Mouse (Mus musculus): Measurements from ENCODE around the gene Yipf2. TPM values are rescaled to one million over a fixed set of nuclear protein-coding genes. Genes with fewer than 3 reads are reported as not detected.
A peak's percentile ranks its signal among the peaks of the same experiment; 100 is the strongest.
"Not testable (repeated sequence)": the region's sequence is repeated elsewhere in the genome, so short reads cannot be mapped to it uniquely, and the experiment has no call there.

Gene Yipf2
- polyA plus RNA-seq, 1 experiment, result 5.0 TPM

- TF ChIP-seq POLR2A (IDR thresholded peaks at IDR 0.05; ENCODE audit: borderline replicate concordance, control insufficient read depth, low read depth, low read length), result no peak
- no peak for TF ChIP-seq CTCF (IDR thresholded peaks at IDR 0.05; ENCODE audit: control insufficient read depth, insufficient read depth, low read length)
- Histone ChIP-seq H3K27ac (ENCODE audit: control insufficient read depth, insufficient read depth, low read depth, low read length, poor library complexity) (no peak overlapping the region), H3K4me3 (replicated peaks; ENCODE audit: control insufficient read depth, low read depth, low read length) (no peak overlapping the region), H3K4me1 (ENCODE audit: control insufficient read depth, insufficient read depth, low read length) (peaks cover 6% of the 10 kb centered on the region)
- 18% methylated on average over 1 of the region's 1 CpGs for WGBS
Observed at GRCm38 (mm10) chr9:21609861-21610260, 17.2 kb upstream of the Yipf2 start.

DNA sequence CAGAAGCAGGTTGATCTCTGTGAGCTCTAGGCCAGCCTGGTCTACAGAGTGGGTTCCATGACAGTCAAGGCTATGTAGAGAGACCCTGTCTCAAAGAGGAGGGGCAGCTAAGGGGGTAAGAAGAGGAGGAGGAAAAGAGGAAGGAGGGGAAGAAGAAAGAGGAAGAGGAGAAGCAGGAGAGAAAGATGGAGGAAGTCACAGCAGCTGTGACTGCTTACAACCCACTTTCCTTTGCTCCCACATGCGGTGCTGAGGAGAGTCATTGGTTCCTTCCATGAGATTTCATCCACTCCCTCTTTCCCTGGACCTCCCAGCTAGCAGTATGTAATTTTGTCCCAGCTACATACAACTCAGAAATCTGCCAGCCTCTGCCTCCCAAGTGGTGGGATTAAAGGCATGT is 14.0 kb upstream of the Yipf2 start:
- H3K27ac ChIP-seq (ENCODE audit: control insufficient read depth, insufficient read depth, low read depth, low read length, poor library complexity), result no peak overlapping the region
- no peak overlapping the region for H3K4me3 ChIP-seq (replicated peaks; ENCODE audit: control insufficient read depth, low read depth, low read length)
- H3K4me1 ChIP-seq (ENCODE audit: control insufficient read depth, insufficient read depth, low read length), result peaks cover 6% of the 10 kb centered on the region
- 17% methylated on average over 1 of the region's 1 CpGs for WGBS
- TF ChIP-seq CTCF (IDR thresholded peaks at IDR 0.05; ENCODE audit: control insufficient read depth, insufficient read depth, low read length) (no peak), POLR2A (IDR thresholded peaks at IDR 0.05; ENCODE audit: borderline replicate concordance, control insufficient read depth, low read depth, low read length) (no peak)

GRCm38 (mm10) chr9:21605865-21606264 is 13.2 kb upstream of the Yipf2 start:
- Histone ChIP-seq H3K27ac (ENCODE audit: control insufficient read depth, insufficient read depth, low read depth, low read length, poor library complexity) (no peak overlapping the region), H3K4me1 (ENCODE audit: control insufficient read depth, insufficient read depth, low read length) (peaks cover 6% of the 10 kb centered on the region), H3K4me3 (replicated peaks; ENCODE audit: control insufficient read depth, low read depth, low read length) (no peak overlapping the region)
- no peak for TF ChIP-seq CTCF (IDR thresholded peaks at IDR 0.05; ENCODE audit: control insufficient read depth, insufficient read depth, low read length)
- TF ChIP-seq POLR2A (IDR thresholded peaks at IDR 0.05; ENCODE audit: borderline replicate concordance, control insufficient read depth, low read depth, low read length), result no peak
- 77% methylated on average over 5 of the region's 5 CpGs for WGBS

GRCm38 (mm10) chr9:21604119-21604518 is 11.5 kb upstream of the Yipf2 start:
- H3K4me3 ChIP-seq (replicated peaks; ENCODE audit: control insufficient read depth, low read depth, low read length), result no peak overlapping the region
- H3K4me1 ChIP-seq (ENCODE audit: control insufficient read depth, insufficient read depth, low read length), result peaks cover 3% of the 10 kb centered on the region
- TF ChIP-seq CTCF (IDR thresholded peaks at IDR 0.05; ENCODE audit: control insufficient read depth, insufficient read depth, low read length) (no peak), POLR2A (IDR thresholded peaks at IDR 0.05; ENCODE audit: borderline replicate concordance, control insufficient read depth, low read depth, low read length) (no peak)
- 82% methylated on average over 5 of the region's 5 CpGs for WGBS
- H3K27ac ChIP-seq (ENCODE audit: control insufficient read depth, insufficient read depth, low read depth, low read length, poor library complexity), result no peak overlapping the region

DNA sequence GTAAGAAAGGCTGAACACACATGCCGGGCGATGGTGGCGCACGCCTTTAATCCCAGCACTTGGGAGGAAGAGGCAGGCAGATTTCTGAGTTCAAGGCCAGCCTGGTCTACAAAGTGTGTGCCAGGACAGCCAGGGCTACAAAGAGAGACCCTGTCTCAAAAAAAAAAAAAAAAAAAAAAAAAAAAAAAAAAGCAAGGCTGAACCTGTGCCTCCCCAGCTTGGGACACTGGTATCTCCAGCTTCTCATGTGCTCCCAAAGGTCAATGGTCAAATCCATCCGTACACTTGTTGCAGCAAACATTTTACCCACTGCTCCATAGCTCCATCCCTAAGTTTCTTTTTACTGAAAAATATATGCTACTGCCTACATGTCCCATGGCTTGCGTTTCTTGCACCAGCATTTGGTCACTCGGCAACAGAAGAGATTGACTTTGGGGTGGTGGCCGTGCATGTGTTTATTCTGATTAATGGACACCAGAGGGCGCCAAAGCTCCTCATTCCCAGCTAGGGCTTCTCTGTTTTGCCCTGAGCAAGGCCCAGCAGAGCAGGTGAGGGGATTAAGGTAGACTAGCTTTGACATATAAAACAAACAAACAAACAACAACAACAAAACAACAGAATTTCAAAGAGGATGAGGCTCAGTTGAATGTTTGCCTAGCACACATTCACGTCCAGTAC is 9.2 kb upstream of the Yipf2 start:
- peak; percentile 85 for TF ChIP-seq CTCF (IDR thresholded peaks at IDR 0.05; ENCODE audit: control insufficient read depth, insufficient read depth, low read length)
- no peak for TF ChIP-seq POLR2A (IDR thresholded peaks at IDR 0.05; ENCODE audit: borderline replicate concordance, control insufficient read depth, low read depth, low read length)
- no peak overlapping the region for H3K27ac ChIP-seq (ENCODE audit: control insufficient read depth, insufficient read depth, low read depth, low read length, poor library complexity)
- WGBS, result 50% methylated on average over 10 of the region's 10 CpGs
- peaks cover 2% of the 10 kb centered on the region; the same call in 1 of the 2 replicates for H3K4me1 ChIP-seq (ENCODE audit: control insufficient read depth, insufficient read depth, low read length)
- no peak overlapping the region for H3K4me3 ChIP-seq (replicated peaks; ENCODE audit: control insufficient read depth, low read depth, low read length)

DNA sequence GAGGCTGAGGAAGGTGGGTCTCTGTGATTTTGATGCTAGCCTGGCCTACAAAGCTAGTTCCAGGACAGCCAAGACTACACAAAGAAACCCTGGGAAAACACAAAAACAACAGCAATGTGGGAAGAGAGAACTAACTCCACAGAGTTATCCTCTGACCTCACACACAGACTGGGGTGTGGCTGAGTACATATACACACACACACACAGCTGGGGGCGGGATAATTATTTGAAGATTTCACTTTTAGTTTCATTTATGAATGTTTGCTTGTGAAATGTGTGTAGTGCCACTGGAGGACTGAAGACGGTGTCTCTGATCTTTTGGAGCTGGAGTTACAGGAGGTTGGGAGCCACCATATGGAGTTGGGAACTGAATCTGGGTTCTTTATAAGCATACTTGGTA is 8.4 kb upstream of the Yipf2 start:
- WGBS, result 71% methylated on average over 2 of the region's 2 CpGs
- TF ChIP-seq CTCF (IDR thresholded peaks at IDR 0.05; ENCODE audit: control insufficient read depth, insufficient read depth, low read length) (no peak), POLR2A (IDR thresholded peaks at IDR 0.05; ENCODE audit: borderline replicate concordance, control insufficient read depth, low read depth, low read length) (no peak)
- no peak overlapping the region for H3K27ac ChIP-seq (ENCODE audit: control insufficient read depth, insufficient read depth, low read depth, low read length, poor library complexity)
- no peaks in the 10 kb centered on the region for H3K4me1 ChIP-seq (ENCODE audit: control insufficient read depth, insufficient read depth, low read length)
- H3K4me3 ChIP-seq (replicated peaks; ENCODE audit: control insufficient read depth, low read depth, low read length), result no peak overlapping the region

DNA sequence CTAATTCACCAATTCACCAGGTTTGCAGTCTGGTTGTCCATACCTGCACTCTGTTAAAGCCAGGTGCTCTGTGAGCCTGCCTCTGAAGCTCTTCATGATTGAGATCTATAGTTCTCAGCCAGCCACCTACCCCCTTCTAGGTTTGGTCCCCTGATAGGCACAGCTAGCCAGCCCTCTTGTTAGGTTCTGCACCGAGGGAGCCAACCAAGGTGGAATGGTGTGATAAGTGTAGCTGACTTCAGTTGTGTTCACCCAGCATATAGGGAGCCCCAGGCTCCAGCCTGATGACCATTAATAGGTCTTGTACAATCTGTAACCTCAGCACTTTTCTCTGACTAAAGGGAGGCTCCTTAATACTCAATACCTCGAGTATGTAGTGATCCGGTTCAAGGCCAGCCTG is 7.6 kb upstream of the Yipf2 start:
- TF ChIP-seq CTCF (IDR thresholded peaks at IDR 0.05; ENCODE audit: control insufficient read depth, insufficient read depth, low read length) (no peak), POLR2A (IDR thresholded peaks at IDR 0.05; ENCODE audit: borderline replicate concordance, control insufficient read depth, low read depth, low read length) (no peak)
- no peak overlapping the region for H3K4me3 ChIP-seq (replicated peaks; ENCODE audit: control insufficient read depth, low read depth, low read length)
- no peaks in the 10 kb centered on the region for H3K4me1 ChIP-seq (ENCODE audit: control insufficient read depth, insufficient read depth, low read length)
- 64% methylated on average over 3 of the region's 3 CpGs for WGBS
- no peak overlapping the region for H3K27ac ChIP-seq (ENCODE audit: control insufficient read depth, insufficient read depth, low read depth, low read length, poor library complexity)

- H3K27ac ChIP-seq (ENCODE audit: control insufficient read depth, insufficient read depth, low read depth, low read length, poor library complexity), result no peak overlapping the region
- TF ChIP-seq POLR2A (IDR thresholded peaks at IDR 0.05; ENCODE audit: borderline replicate concordance, control insufficient read depth, low read depth, low read length) (no peak), CTCF (IDR thresholded peaks at IDR 0.05; ENCODE audit: control insufficient read depth, insufficient read depth, low read length) (peak; percentile 51; the same call in 1 of the 2 replicates)
- 26% methylated on average over 2 of the region's 2 CpGs for WGBS
- H3K4me1 ChIP-seq (ENCODE audit: control insufficient read depth, insufficient read depth, low read length), result no peaks in the 10 kb centered on the region
- no peak overlapping the region for H3K4me3 ChIP-seq (replicated peaks; ENCODE audit: control insufficient read depth, low read depth, low read length)
Observed at GRCm38 (mm10) chr9:21598198-21598597, 5.6 kb upstream of the Yipf2 start.

GRCm38 (mm10) chr9:21594838-21595237 is 2.2 kb upstream of the Yipf2 start:
- no peak overlapping the region for H3K4me3 ChIP-seq (replicated peaks; ENCODE audit: control insufficient read depth, low read depth, low read length)
- no peak for TF ChIP-seq CTCF (IDR thresholded peaks at IDR 0.05; ENCODE audit: control insufficient read depth, insufficient read depth, low read length)
- no peak for TF ChIP-seq POLR2A (IDR thresholded peaks at IDR 0.05; ENCODE audit: borderline replicate concordance, control insufficient read depth, low read depth, low read length)
- no peak overlapping the region for H3K27ac ChIP-seq (ENCODE audit: control insufficient read depth, insufficient read depth, low read depth, low read length, poor library complexity)
- WGBS, result 79% methylated on average over 2 of the region's 2 CpGs
- no peaks in the 10 kb centered on the region for H3K4me1 ChIP-seq (ENCODE audit: control insufficient read depth, insufficient read depth, low read length)

DNA sequence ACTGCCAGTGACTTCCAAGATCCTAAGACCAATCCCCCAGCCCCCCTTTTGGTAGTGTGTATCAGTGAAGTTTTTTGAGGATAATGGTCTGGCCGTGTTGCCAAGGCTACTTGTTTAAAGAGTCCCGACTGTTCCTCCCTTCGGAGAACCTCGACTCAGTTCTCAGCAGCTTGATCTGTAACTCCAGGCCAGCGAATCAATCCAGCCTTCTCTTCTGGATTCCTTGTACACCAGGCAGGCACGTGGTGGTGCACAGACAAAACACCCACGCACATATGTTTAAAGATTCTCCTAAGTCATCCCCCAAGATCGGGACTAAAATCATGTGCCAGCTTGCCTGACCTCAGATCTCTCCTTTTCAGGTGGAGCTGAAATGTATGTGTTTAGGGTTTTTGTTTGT is 1.7 kb upstream of the Yipf2 start:
- H3K4me1 ChIP-seq (ENCODE audit: control insufficient read depth, insufficient read depth, low read length); H3K4me3 ChIP-seq (replicated peaks; ENCODE audit: control insufficient read depth, low read depth, low read length); H3K27ac ChIP-seq (ENCODE audit: control insufficient read depth, insufficient read depth, low read depth, low read length, poor library complexity): not testable (repeated sequence)
- WGBS, result 84% methylated on average over 8 of the region's 8 CpGs

Measured in bone marrow, adult 2 months (tissue).